Mouse (Mus musculus): ENCODE data around the gene Gm49353. TPM values are rescaled to one million over a fixed set of nuclear protein-coding genes. Genes with fewer than 3 reads are reported as not detected.

The Gm49353 gene
- 13.0 and 19.1 TPM in 2 replicates for polyA plus RNA-seq (2015; fragmentation: Nextera tagmentation; extraction: Ambion mirVana)

- peaks cover 71% of the 10 kb centered on the region for H3K36me3 ChIP-seq (ENCODE audit: poor library complexity, severe bottlenecking)
- H3K4me1 ChIP-seq: no peaks in the 10 kb centered on the region
- WGBS: 95% methylated on average over 7 of the region's 7 CpGs
- no peak within 1 kb of the TSS for H3K9ac ChIP-seq
- H3K9me3 ChIP-seq (replicated peaks): 0 out of 2 replicates have a peak, but pooled peaks cover 12% of the 10 kb centered on the region
- no peaks in the 10 kb centered on the region for H3K27me3 ChIP-seq
- H3K4me2 ChIP-seq: no peak within 1 kb of the TSS
- no peak within 1 kb of the TSS for H3K4me3 ChIP-seq
- ATAC-seq: no peak
- H3K27ac ChIP-seq: no peak within 1 kb of the TSS
These were observed at the start of gene Gm49353 for GRCm38 (mm10) chr10:29198642-29199041. TSS of gene Gm49353 (plus strand) at chr10:29198954.

GRCm38 (mm10) chr10:29155304-29155703, 43.5 kb upstream of the Gm49353 start:
- Histone ChIP-seq H3K9ac (no peak overlapping the region), H3K27ac (no peak overlapping the region), H3K36me3 (ENCODE audit: poor library complexity, severe bottlenecking) (peaks cover 74% of the 10 kb centered on the region), H3K4me1 (no peaks in the 10 kb centered on the region), H3K9me3 (replicated peaks) (no peaks in the 10 kb centered on the region), H3K4me2 (no peak overlapping the region), H3K27me3 (no peaks in the 10 kb centered on the region), H3K4me3 (no peak overlapping the region)
- no peak for ATAC-seq
- 85% methylated on average over 3 of the region's 3 CpGs for WGBS

DNA sequence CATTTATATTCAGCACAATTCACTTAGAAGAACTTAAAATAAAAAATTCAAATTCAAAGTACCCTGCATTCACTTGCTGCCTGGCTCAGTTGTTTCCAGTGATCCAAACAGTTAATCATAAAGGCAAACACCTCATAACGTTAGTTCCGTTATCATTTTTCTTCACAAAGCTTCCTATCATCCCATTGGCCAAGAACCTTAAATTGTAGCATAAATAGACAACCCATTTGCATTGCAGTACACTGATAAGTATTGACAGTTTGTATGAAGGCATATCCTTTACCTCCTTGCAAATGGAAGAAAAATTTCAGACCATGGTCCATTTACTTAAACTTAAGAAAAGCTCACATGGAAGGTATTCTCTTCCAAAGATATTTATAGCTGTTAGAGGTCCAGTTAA, 37.1 kb upstream of the Gm49353 start:
- Histone ChIP-seq H3K27me3 (no peaks in the 10 kb centered on the region), H3K9ac (no peak overlapping the region), H3K27ac (no peak overlapping the region), H3K4me2 (no peak overlapping the region), H3K9me3 (replicated peaks) (no peaks in the 10 kb centered on the region), H3K4me3 (no peak overlapping the region), H3K36me3 (ENCODE audit: poor library complexity, severe bottlenecking) (peaks cover 64% of the 10 kb centered on the region), H3K4me1 (no peaks in the 10 kb centered on the region)
- 97% methylated on average over 2 of the region's 2 CpGs for WGBS
- no peak for ATAC-seq

GRCm38 (mm10) chr10:29173778-29174177, 25.0 kb upstream of the Gm49353 start:
- WGBS: 90% methylated on average over 2 of the region's 2 CpGs
- peaks cover 55% of the 10 kb centered on the region for H3K36me3 ChIP-seq (ENCODE audit: poor library complexity, severe bottlenecking)

DNA sequence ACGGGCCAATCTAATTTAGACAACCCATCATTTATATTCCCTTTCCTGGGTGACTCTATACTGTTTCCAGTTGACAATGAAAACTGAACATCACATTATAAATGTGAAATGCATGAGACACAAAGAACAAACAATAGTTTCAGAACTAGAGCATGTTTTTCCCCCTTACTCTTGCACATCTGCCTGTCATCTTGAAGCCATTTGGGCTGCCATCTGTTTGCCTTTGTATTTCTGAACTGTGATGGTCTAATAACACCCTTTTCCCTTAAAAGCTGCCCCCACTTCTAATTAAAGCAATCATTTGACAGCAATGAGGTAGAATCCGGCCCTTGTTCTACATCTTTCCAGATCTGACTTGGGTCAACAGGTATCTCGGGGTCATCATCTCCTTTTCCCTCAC, 23.1 kb upstream of the Gm49353 start:
- Histone ChIP-seq H3K9ac (no peak overlapping the region), H3K27me3 (no peaks in the 10 kb centered on the region), H3K27ac (0 out of 2 replicates have a peak overlapping the region, but pooled peaks have one; percentile 10), H3K36me3 (ENCODE audit: poor library complexity, severe bottlenecking) (peaks cover 58% of the 10 kb centered on the region), H3K9me3 (replicated peaks) (peaks cover 12% of the 10 kb centered on the region), H3K4me2 (no peak overlapping the region), H3K4me1 (peaks cover 18% of the 10 kb centered on the region), H3K4me3 (no peak overlapping the region)
- peak; percentile 31; the same call in 1 of the 2 replicates for ATAC-seq
- 75% methylated on average over 3 of the region's 3 CpGs for WGBS

More at GRCm38 (mm10) chr10:29173778-29174177, 25.0 kb upstream of the Gm49353 start:
- Histone ChIP-seq H3K4me2 (no peak overlapping the region), H3K4me1 (peaks cover 18% of the 10 kb centered on the region), H3K4me3 (no peak overlapping the region), H3K27ac (no peak overlapping the region), H3K9me3 (replicated peaks) (peaks cover 12% of the 10 kb centered on the region), H3K9ac (no peak overlapping the region), H3K27me3 (no peaks in the 10 kb centered on the region)
- ATAC-seq: no peak

DNA sequence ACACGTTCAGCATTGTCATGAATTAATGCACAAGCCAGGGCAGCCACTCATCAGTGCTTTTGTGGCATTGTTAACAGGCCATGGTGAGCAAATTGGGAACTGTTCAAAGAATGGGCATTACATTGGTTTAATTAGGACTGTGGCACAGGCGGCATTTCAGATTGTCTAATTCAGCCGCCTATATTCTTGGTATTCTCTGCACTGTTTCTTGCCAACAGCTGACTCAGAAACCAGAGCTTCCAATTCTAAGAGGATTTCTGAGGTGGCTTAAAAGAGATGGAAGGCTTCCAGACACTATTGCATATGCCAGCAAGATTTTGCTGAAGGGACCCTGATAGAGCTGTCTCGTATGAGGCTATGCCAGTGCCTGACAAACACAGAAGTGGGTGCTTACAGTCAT, 21.9 kb upstream of the Gm49353 start:
- H3K9me3 ChIP-seq (replicated peaks): 0 out of 2 replicates have a peak, but pooled peaks cover 1% of the 10 kb centered on the region
- 43% methylated on average over 4 of the region's 4 CpGs for WGBS

GRCm38 (mm10) chr10:29178003-29178402, 20.8 kb upstream of the Gm49353 start:
- Histone ChIP-seq H3K4me1 (peaks cover 18% of the 10 kb centered on the region), H3K27me3 (no peaks in the 10 kb centered on the region), H3K27ac (no peak overlapping the region), H3K36me3 (ENCODE audit: poor library complexity, severe bottlenecking) (peaks cover 58% of the 10 kb centered on the region), H3K9ac (no peak overlapping the region), H3K9me3 (replicated peaks) (no peaks in the 10 kb centered on the region), H3K4me2 (no peak overlapping the region), H3K4me3 (no peak overlapping the region)
- 46% methylated on average over 2 of the region's 2 CpGs for WGBS
- ATAC-seq: no peak

More for the DNA sequence above, 21.9 kb upstream of the Gm49353 start:
- H3K36me3 ChIP-seq (ENCODE audit: poor library complexity, severe bottlenecking): peaks cover 58% of the 10 kb centered on the region
- no peak overlapping the region for H3K4me3 ChIP-seq
- no peak overlapping the region for H3K9ac ChIP-seq
- no peaks in the 10 kb centered on the region for H3K27me3 ChIP-seq
- H3K4me2 ChIP-seq: no peak overlapping the region
- ATAC-seq: peak; percentile 79
- no peak overlapping the region for H3K27ac ChIP-seq
- peaks cover 18% of the 10 kb centered on the region for H3K4me1 ChIP-seq

DNA sequence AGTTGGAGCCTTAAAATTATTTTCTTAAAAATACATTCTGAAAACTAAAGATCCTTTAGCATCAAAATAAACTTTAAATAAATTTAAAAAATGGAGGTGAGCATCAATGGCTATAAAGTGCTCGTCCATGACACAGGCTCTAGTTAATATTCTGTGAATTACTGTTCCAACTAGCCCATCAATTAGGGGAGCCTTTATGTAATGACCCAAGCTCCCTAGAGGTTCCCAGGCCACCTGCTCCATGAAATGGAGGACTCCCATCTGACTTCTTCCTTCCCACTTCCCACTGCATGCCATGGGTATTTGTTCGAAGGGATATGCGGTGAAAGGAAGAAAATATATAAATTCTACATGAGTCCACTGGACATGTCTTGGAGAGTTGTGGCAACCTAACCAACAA, 18.5 kb upstream of the Gm49353 start:
- H3K36me3 ChIP-seq (ENCODE audit: poor library complexity, severe bottlenecking): peaks cover 55% of the 10 kb centered on the region
- ATAC-seq: no peak
- H3K9me3 ChIP-seq (replicated peaks): no peaks in the 10 kb centered on the region
- H3K27me3 ChIP-seq: no peaks in the 10 kb centered on the region
- H3K27ac ChIP-seq: no peak overlapping the region
- H3K4me2 ChIP-seq: no peak overlapping the region
- 85% methylated on average over 3 of the region's 3 CpGs for WGBS
- H3K4me3 ChIP-seq: no peak overlapping the region
- H3K4me1 ChIP-seq: peaks cover 18% of the 10 kb centered on the region
- no peak overlapping the region for H3K9ac ChIP-seq

DNA sequence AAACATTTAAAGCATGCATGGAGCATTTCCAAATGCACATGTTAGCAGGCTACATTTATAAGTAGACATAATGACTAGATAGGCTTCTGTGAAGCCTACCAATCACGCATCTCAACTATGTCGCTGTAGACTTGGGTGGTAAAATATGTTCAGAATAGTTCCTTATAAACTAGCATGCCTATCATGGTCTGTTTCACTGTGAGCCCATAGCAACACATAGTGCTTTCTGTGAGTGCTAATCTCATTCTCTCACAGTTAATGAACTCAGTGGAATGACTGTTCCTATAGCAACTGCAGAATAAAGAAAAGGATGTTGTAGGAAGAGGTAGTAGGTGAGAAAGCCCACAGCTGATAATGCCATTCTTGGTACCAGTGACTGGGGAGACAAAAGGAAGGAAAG, 17.7 kb upstream of the Gm49353 start:
- no peaks in the 10 kb centered on the region for H3K9me3 ChIP-seq (replicated peaks)
- no peaks in the 10 kb centered on the region for H3K27me3 ChIP-seq
- peaks cover 11% of the 10 kb centered on the region for H3K4me1 ChIP-seq
- H3K4me2 ChIP-seq: no peak overlapping the region
- no peak overlapping the region for H3K9ac ChIP-seq
- no peak for ATAC-seq
- H3K36me3 ChIP-seq (ENCODE audit: poor library complexity, severe bottlenecking): peaks cover 48% of the 10 kb centered on the region
- 48% methylated on average over 2 of the region's 2 CpGs for WGBS
- H3K27ac ChIP-seq: no peak overlapping the region
- H3K4me3 ChIP-seq: no peak overlapping the region

DNA sequence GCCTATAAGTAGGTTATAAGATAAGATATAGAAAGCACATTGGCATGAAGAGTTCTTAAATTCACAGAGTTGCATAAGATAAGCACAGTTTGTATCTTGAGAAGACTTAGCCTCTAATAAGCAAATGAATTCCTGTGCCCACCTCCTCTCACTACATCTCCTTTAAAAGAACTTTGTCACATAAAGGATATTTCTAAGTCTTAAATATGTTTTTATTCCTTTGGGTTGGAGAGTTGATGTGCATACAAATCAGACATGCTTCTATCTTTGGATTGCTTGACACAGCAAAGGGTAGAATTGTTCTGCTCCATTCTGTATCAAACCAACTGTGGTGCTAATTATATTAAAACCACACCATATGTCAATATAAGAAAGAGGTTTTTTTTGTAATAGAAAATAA, 5.0 kb upstream of the Gm49353 start:
- Histone ChIP-seq H3K27ac (no peak overlapping the region), H3K4me1 (no peaks in the 10 kb centered on the region), H3K36me3 (ENCODE audit: poor library complexity, severe bottlenecking) (peaks cover 59% of the 10 kb centered on the region), H3K27me3 (no peaks in the 10 kb centered on the region), H3K9ac (no peak overlapping the region), H3K4me3 (no peak overlapping the region), H3K9me3 (replicated peaks) (0 out of 2 replicates have a peak, but pooled peaks cover 12% of the 10 kb centered on the region), H3K4me2 (no peak overlapping the region)
- no peak for ATAC-seq

DNA sequence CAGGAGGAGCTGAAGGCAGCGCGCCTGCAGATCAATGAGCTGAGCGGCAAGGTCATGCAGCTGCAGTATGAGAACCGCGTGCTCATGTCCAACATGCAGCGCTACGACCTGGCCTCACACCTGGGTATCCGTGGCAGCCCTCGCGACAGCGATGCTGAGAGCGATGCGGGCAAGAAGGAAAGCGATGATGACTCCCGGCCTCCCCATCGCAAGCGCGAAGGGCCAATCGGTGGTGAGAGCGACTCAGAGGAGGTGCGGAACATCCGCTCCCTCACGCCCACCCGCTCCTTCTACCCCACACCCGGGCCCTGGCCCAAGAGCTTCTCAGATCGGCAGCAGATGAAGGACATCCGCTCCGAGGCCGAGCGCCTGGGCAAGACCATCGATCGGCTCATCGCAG, 1.9 kb upstream of the Gm49353 start:
- no peak overlapping the region for H3K9ac ChIP-seq
- no peak overlapping the region for H3K4me3 ChIP-seq
- ATAC-seq: peak; percentile 28; the same call in 1 of the 2 replicates
- H3K36me3 ChIP-seq (ENCODE audit: poor library complexity, severe bottlenecking): peaks cover 67% of the 10 kb centered on the region
- H3K27ac ChIP-seq: no peak overlapping the region
- H3K9me3 ChIP-seq (replicated peaks): 0 out of 2 replicates have a peak, but pooled peaks cover 12% of the 10 kb centered on the region
- WGBS: 97% methylated on average over 33 of the region's 33 CpGs
- no peaks in the 10 kb centered on the region for H3K4me1 ChIP-seq
- no peak overlapping the region for H3K4me2 ChIP-seq
- H3K27me3 ChIP-seq: no peaks in the 10 kb centered on the region

DNA sequence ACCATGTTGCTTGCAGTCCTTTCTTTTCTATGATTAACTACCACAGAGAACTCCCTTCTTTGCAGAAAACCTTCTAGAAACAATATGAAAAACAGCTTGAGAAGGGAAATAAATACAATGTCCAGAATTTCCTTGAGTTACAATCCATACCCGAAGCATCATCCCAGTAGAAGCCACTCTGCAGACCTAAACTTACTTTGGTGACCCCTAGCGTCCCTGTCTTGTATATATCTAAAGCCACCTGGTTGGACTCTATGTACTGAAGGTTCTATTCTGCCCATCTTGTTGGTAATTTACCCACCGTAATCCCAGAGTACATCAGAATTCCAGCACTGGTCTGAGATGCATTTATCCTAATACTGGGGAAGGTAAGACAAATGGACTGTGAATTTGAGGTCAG, 1.1 kb downstream of the Gm49353 start:
- WGBS: 79% methylated on average over 3 of the region's 3 CpGs
- Histone ChIP-seq H3K27me3 (no peaks in the 10 kb centered on the region), H3K4me3 (no peak overlapping the region), H3K4me2 (no peak overlapping the region), H3K36me3 (ENCODE audit: poor library complexity, severe bottlenecking) (peaks cover 70% of the 10 kb centered on the region), H3K27ac (no peak overlapping the region), H3K9me3 (replicated peaks) (0 out of 2 replicates have a peak, but pooled peaks cover 12% of the 10 kb centered on the region), H3K9ac (no peak overlapping the region), H3K4me1 (no peaks in the 10 kb centered on the region)
- ATAC-seq: no peak

GRCm38 (mm10) chr10:29200609-29201008, 1.9 kb downstream of the Gm49353 start:
- Histone ChIP-seq H3K27ac (no peak overlapping the region), H3K27me3 (no peaks in the 10 kb centered on the region), H3K4me1 (no peaks in the 10 kb centered on the region), H3K4me3 (no peak overlapping the region), H3K36me3 (ENCODE audit: poor library complexity, severe bottlenecking) (peaks cover 63% of the 10 kb centered on the region), H3K9me3 (replicated peaks) (0 out of 2 replicates have a peak, but pooled peaks cover 12% of the 10 kb centered on the region), H3K4me2 (no peak overlapping the region), H3K9ac (no peak overlapping the region)
- no peak for ATAC-seq
- WGBS: 95% methylated on average over 1 of the region's 1 CpGs
